Mouse (Mus musculus): ENCODE data around the gene Ptprd. TPM values are rescaled to one million over a fixed set of nuclear protein-coding genes. Genes with fewer than 3 reads are reported as not detected.

Ptprd gene
- polyA plus RNA-seq, 1 experiment from 2014 or later, result 21.0 TPM

DNA sequence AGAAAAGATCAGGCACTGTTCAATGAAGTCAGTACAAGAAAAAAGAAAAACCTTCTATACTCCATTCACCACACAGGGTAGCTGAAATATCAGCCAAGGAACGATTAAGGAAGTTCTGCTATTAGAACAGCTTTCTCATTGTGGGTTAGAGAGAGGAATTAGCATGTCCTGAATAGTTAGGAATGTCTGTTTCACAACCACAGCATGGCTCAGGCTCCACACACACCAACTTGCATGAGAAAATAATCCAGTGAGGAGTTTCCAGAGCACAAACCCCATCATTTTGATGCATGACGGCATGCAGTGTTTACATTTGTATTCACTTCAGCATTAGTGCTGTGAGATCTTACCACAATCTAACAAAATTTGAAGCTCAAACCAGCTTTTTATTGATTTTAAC is 895.1 kb downstream of the Ptprd start:
- H3K9me3 ChIP-seq (ENCODE audit: control insufficient read depth, low read length), result no peaks in the 10 kb centered on the region
- ATAC-seq (ENCODE audit: insufficient number of reproducible peaks, low FRiP score, low TSS enrichment, low read depth), result no peak
- DNase-seq (ENCODE audit: low spot score), result no peak
- H3K27me3 ChIP-seq (ENCODE audit: control insufficient read depth, insufficient read depth, low read length), result no peaks in the 10 kb centered on the region
- no peaks in the 10 kb centered on the region for H3K4me1 ChIP-seq (ENCODE audit: control insufficient read depth, insufficient read depth, low read length)
- no peak overlapping the region for H3K4me3 ChIP-seq (ENCODE audit: low read depth, low read length)
- 82% methylated on average over 2 of the region's 2 CpGs for WGBS
- H3K9ac ChIP-seq (ENCODE audit: low read length), result no peak overlapping the region
- H3K27ac ChIP-seq (replicated peaks; ENCODE audit: low read depth, low read length), result no peak overlapping the region
- no peak overlapping the region for H3K4me2 ChIP-seq (ENCODE audit: low read depth, severe bottlenecking)
- H3K36me3 ChIP-seq (ENCODE audit: control insufficient read depth, insufficient read depth, low read length), result no peaks in the 10 kb centered on the region

- Histone ChIP-seq H3K4me1 (ENCODE audit: control insufficient read depth, insufficient read depth, low read length) (no peaks in the 10 kb centered on the region), H3K9me3 (ENCODE audit: control insufficient read depth, low read length) (no peaks in the 10 kb centered on the region), H3K4me3 (ENCODE audit: low read depth, low read length) (no peak overlapping the region), H3K36me3 (ENCODE audit: control insufficient read depth, insufficient read depth, low read length) (no peaks in the 10 kb centered on the region), H3K9ac (ENCODE audit: low read length) (no peak overlapping the region), H3K27ac (replicated peaks; ENCODE audit: low read depth, low read length) (no peak overlapping the region), H3K27me3 (ENCODE audit: control insufficient read depth, insufficient read depth, low read length) (no peaks in the 10 kb centered on the region), H3K4me2 (ENCODE audit: low read depth, severe bottlenecking) (no peak overlapping the region)
- 83% methylated on average over 3 of the region's 3 CpGs for WGBS
- ATAC-seq (ENCODE audit: insufficient number of reproducible peaks, low FRiP score, low TSS enrichment, low read depth), result no peak
- DNase-seq (ENCODE audit: low spot score), result no peak
Observed at GRCm38 (mm10) chr4:77310127-77310788, 901.5 kb downstream of the Ptprd start.

DNA sequence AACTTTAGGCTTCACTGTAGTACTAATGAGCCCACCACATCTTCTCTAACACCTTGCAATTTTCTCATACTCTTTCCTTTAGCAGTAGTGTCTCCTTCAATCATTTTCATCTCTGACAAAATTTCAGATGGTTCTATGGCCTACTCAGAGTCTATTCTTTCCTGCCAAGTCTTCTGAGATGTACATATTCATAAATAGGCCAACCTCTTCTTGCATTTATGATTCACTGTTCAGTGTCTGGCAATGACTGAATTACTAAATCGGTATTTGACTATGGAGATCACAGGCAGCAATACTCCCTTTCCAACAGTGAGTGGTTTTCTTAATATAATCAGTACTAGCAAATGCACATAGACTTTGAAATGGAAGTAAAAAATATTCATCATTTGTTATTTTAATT is 928.3 kb downstream of the Ptprd start:
- no peaks in the 10 kb centered on the region for H3K9me3 ChIP-seq (ENCODE audit: control insufficient read depth, low read length)
- 93% methylated on average over 1 of the region's 1 CpGs for WGBS
- H3K9ac ChIP-seq (ENCODE audit: low read length), result no peak overlapping the region
- no peak overlapping the region for H3K27ac ChIP-seq (replicated peaks; ENCODE audit: low read depth, low read length)
- H3K4me1 ChIP-seq (ENCODE audit: control insufficient read depth, insufficient read depth, low read length), result no peaks in the 10 kb centered on the region
- no peak overlapping the region for H3K4me3 ChIP-seq (ENCODE audit: low read depth, low read length)
- no peaks in the 10 kb centered on the region for H3K36me3 ChIP-seq (ENCODE audit: control insufficient read depth, insufficient read depth, low read length)
- no peaks in the 10 kb centered on the region for H3K27me3 ChIP-seq (ENCODE audit: control insufficient read depth, insufficient read depth, low read length)
- ATAC-seq (ENCODE audit: insufficient number of reproducible peaks, low FRiP score, low TSS enrichment, low read depth), result no peak
- DNase-seq (ENCODE audit: low spot score), result no peak
- no peak overlapping the region for H3K4me2 ChIP-seq (ENCODE audit: low read depth, severe bottlenecking)

DNA sequence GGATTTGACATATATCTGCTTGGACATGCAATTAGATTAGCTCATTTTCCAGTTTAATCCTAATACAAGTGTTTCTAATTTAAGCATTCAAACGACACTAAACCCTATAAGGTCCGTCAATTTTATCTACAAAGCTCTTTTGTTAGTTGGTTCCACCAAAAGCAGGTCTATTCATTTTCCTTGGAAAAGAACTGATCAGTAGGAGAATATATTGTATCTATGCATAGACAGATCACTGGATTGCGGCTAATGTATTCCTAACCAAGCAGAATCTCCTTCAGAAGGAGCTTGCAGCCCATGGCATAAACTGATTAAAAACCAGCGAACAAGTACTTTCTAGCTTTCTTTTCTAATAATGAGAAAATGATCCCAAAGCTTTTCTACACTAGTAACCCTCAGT is 933.8 kb downstream of the Ptprd start:
- H3K27me3 ChIP-seq (ENCODE audit: control insufficient read depth, insufficient read depth, low read length), result no peaks in the 10 kb centered on the region
- H3K27ac ChIP-seq (replicated peaks; ENCODE audit: low read depth, low read length), result no peak overlapping the region
- no peak overlapping the region for H3K9ac ChIP-seq (ENCODE audit: low read length)
- H3K36me3 ChIP-seq (ENCODE audit: control insufficient read depth, insufficient read depth, low read length), result no peaks in the 10 kb centered on the region
- H3K4me3 ChIP-seq (ENCODE audit: low read depth, low read length), result no peak overlapping the region
- ATAC-seq (ENCODE audit: insufficient number of reproducible peaks, low FRiP score, low TSS enrichment, low read depth) (no peak), DNase-seq (ENCODE audit: low spot score) (no peak)
- no peaks in the 10 kb centered on the region for H3K9me3 ChIP-seq (ENCODE audit: control insufficient read depth, low read length)
- 72% methylated on average over 4 of the region's 4 CpGs for WGBS
- H3K4me1 ChIP-seq (ENCODE audit: control insufficient read depth, insufficient read depth, low read length), result no peaks in the 10 kb centered on the region
- no peak overlapping the region for H3K4me2 ChIP-seq (ENCODE audit: low read depth, severe bottlenecking)

DNA sequence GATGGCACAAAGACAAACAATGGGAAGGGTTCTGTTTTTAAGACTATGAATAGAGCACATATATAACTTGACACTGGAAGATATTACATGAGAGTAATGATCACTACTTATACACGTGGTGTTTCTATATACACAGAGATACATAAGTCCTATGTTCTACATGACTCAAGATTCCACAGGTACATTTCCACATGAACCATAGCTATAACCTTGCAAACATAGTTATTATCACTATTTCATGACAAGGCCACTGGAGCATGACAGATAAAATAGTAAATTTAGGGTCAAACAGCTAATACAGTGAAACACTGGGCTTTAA is 951.8 kb downstream of the Ptprd start:
- Histone ChIP-seq H3K36me3 (ENCODE audit: control insufficient read depth, insufficient read depth, low read length) (no peaks in the 10 kb centered on the region), H3K4me1 (ENCODE audit: control insufficient read depth, insufficient read depth, low read length) (no peaks in the 10 kb centered on the region), H3K9ac (ENCODE audit: low read length) (no peak overlapping the region), H3K27me3 (ENCODE audit: control insufficient read depth, insufficient read depth, low read length) (no peaks in the 10 kb centered on the region), H3K27ac (replicated peaks; ENCODE audit: low read depth, low read length) (no peak overlapping the region), H3K4me3 (ENCODE audit: low read depth, low read length) (no peak overlapping the region), H3K4me2 (ENCODE audit: low read depth, severe bottlenecking) (no peak overlapping the region), H3K9me3 (ENCODE audit: control insufficient read depth, low read length) (no peaks in the 10 kb centered on the region)
- ATAC-seq (ENCODE audit: insufficient number of reproducible peaks, low FRiP score, low TSS enrichment, low read depth), result no peak
- WGBS, result 76% methylated on average over 1 of the region's 1 CpGs
- DNase-seq (ENCODE audit: low spot score), result no peak

GRCm38 (mm10) chr4:77259250-77259971 is 952.4 kb downstream of the Ptprd start:
- Histone ChIP-seq H3K27ac (replicated peaks; ENCODE audit: low read depth, low read length) (no peak overlapping the region), H3K4me2 (ENCODE audit: low read depth, severe bottlenecking) (no peak overlapping the region)

GRCm38 (mm10) chr4:77251188-77251587 is 960.6 kb downstream of the Ptprd start:
- Histone ChIP-seq H3K9ac (ENCODE audit: low read length) (no peak overlapping the region), H3K9me3 (ENCODE audit: control insufficient read depth, low read length) (no peaks in the 10 kb centered on the region), H3K36me3 (ENCODE audit: control insufficient read depth, insufficient read depth, low read length) (no peaks in the 10 kb centered on the region), H3K4me1 (ENCODE audit: control insufficient read depth, insufficient read depth, low read length) (no peaks in the 10 kb centered on the region), H3K4me3 (ENCODE audit: low read depth, low read length) (no peak overlapping the region), H3K27ac (replicated peaks; ENCODE audit: low read depth, low read length) (no peak overlapping the region), H3K4me2 (ENCODE audit: low read depth, severe bottlenecking) (no peak overlapping the region), H3K27me3 (ENCODE audit: control insufficient read depth, insufficient read depth, low read length) (no peaks in the 10 kb centered on the region)
- DNase-seq (ENCODE audit: low spot score) (no peak), ATAC-seq (ENCODE audit: insufficient number of reproducible peaks, low FRiP score, low TSS enrichment, low read depth) (no peak)
- WGBS, result 71% methylated on average over 4 of the region's 4 CpGs

More at GRCm38 (mm10) chr4:77259250-77259971, 952.4 kb downstream of the Ptprd start:
- DNase-seq (ENCODE audit: low spot score) (no peak), ATAC-seq (ENCODE audit: insufficient number of reproducible peaks, low FRiP score, low TSS enrichment, low read depth) (no peak)
- H3K27me3 ChIP-seq (ENCODE audit: control insufficient read depth, insufficient read depth, low read length), result no peaks in the 10 kb centered on the region
- H3K9me3 ChIP-seq (ENCODE audit: control insufficient read depth, low read length), result no peaks in the 10 kb centered on the region
- no peaks in the 10 kb centered on the region for H3K36me3 ChIP-seq (ENCODE audit: control insufficient read depth, insufficient read depth, low read length)
- H3K9ac ChIP-seq (ENCODE audit: low read length), result no peak overlapping the region
- H3K4me3 ChIP-seq (ENCODE audit: low read depth, low read length), result no peak overlapping the region
- WGBS, result 70% methylated on average over 8 of the region's 8 CpGs
- H3K4me1 ChIP-seq (ENCODE audit: control insufficient read depth, insufficient read depth, low read length), result no peaks in the 10 kb centered on the region

DNA sequence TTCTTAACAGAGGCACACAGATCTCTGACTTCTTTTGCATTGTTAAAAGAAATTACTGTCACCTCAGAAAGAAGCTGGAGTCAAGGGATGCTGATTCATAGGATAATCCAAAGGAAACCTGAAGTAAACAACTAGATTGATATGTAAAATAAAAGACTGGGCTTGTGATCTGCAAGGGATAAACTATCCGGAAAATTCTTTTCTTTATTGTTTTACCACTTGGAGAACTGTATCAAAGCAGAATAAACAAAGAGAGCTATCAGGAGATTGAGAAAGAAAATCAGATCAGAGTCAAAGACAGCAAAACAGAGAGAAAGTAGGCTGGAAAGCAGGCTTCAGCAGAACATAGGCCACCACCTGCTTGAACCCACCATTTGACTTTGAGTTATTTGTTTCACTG is 962.0 kb downstream of the Ptprd start:
- DNase-seq (ENCODE audit: low spot score) (no peak), ATAC-seq (ENCODE audit: insufficient number of reproducible peaks, low FRiP score, low TSS enrichment, low read depth) (no peak)
- Histone ChIP-seq H3K4me1 (ENCODE audit: control insufficient read depth, insufficient read depth, low read length) (no peaks in the 10 kb centered on the region), H3K27me3 (ENCODE audit: control insufficient read depth, insufficient read depth, low read length) (no peaks in the 10 kb centered on the region), H3K4me3 (ENCODE audit: low read depth, low read length) (no peak overlapping the region), H3K9ac (ENCODE audit: low read length) (no peak overlapping the region), H3K9me3 (ENCODE audit: control insufficient read depth, low read length) (no peaks in the 10 kb centered on the region), H3K36me3 (ENCODE audit: control insufficient read depth, insufficient read depth, low read length) (no peaks in the 10 kb centered on the region), H3K4me2 (ENCODE audit: low read depth, severe bottlenecking) (no peak overlapping the region), H3K27ac (replicated peaks; ENCODE audit: low read depth, low read length) (no peak overlapping the region)
- WGBS, result 39% methylated on average over 1 of the region's 1 CpGs

DNA sequence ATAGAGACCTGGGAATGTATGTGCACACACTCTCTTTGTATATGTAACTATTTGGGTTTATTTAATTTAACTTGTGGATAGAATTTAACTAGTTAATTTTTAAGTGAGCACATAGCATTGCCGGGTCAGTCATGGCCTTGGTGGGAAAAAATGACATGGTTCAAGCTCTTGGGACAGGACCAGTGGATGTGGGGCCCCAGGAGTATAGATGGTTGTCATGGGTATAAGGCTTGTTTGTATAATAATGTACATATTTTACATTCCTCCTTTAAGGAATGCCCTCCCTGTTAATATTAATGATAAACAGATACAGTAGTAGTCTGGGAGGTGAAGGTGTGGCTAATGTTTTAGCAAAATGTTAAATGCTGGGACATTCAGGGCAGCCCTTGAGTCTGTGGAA is 962.8 kb downstream of the Ptprd start:
- no peak for ATAC-seq (ENCODE audit: insufficient number of reproducible peaks, low FRiP score, low TSS enrichment, low read depth)
- no peaks in the 10 kb centered on the region for H3K9me3 ChIP-seq (ENCODE audit: control insufficient read depth, low read length)
- 98% methylated on average over 1 of the region's 1 CpGs for WGBS
- no peak overlapping the region for H3K9ac ChIP-seq (ENCODE audit: low read length)
- no peak overlapping the region for H3K4me3 ChIP-seq (ENCODE audit: low read depth, low read length)
- no peak for DNase-seq (ENCODE audit: low spot score)
- no peaks in the 10 kb centered on the region for H3K27me3 ChIP-seq (ENCODE audit: control insufficient read depth, insufficient read depth, low read length)
- no peaks in the 10 kb centered on the region for H3K36me3 ChIP-seq (ENCODE audit: control insufficient read depth, insufficient read depth, low read length)
- no peak overlapping the region for H3K27ac ChIP-seq (replicated peaks; ENCODE audit: low read depth, low read length)
- no peaks in the 10 kb centered on the region for H3K4me1 ChIP-seq (ENCODE audit: control insufficient read depth, insufficient read depth, low read length)
- H3K4me2 ChIP-seq (ENCODE audit: low read depth, severe bottlenecking), result no peak overlapping the region
